Mouse (Mus musculus): Measurements from ENCODE around the gene P2ry6. TPM values are rescaled to one million over a fixed set of nuclear protein-coding genes. Genes with fewer than 3 reads are reported as not detected.

Gene P2ry6
- polyA plus RNA-seq, 1 experiment: 4.9 TPM

GRCm38 (mm10) chr7:100894833-100895226 lies 79.6 kb downstream of the P2ry6 start:
- H3K4me3 ChIP-seq (ENCODE audit: insufficient read depth, low read length): peak overlapping the region; percentile 94
- TF ChIP-seq POLR2A (IDR thresholded peaks at IDR 0.05; ENCODE audit: extremely low read depth, insufficient read depth, low read length): no peak
- peaks cover 5% of the 10 kb centered on the region; the same call in 1 of the 2 replicates for H3K4me1 ChIP-seq (ENCODE audit: control insufficient read depth, insufficient read depth, low read length)
- peak overlapping the region; percentile 71 for H3K27ac ChIP-seq (ENCODE audit: insufficient read depth, low read length)

- Histone ChIP-seq H3K4me3 (ENCODE audit: insufficient read depth, low read length) (peak overlapping the region; percentile 94), H3K4me1 (ENCODE audit: control insufficient read depth, insufficient read depth, low read length) (peaks cover 5% of the 10 kb centered on the region; the same call in 1 of the 2 replicates), H3K27ac (ENCODE audit: insufficient read depth, low read length) (peak overlapping the region; percentile 90)
- peak; percentile 54 for TF ChIP-seq POLR2A (IDR thresholded peaks at IDR 0.05; ENCODE audit: extremely low read depth, insufficient read depth, low read length)
- no peak for TF ChIP-seq CTCF (IDR thresholded peaks at IDR 0.05; ENCODE audit: extremely low read depth, insufficient read depth, low read length)
Measured at GRCm38 (mm10) chr7:100894057-100894832, 80.2 kb downstream of the P2ry6 start.

GRCm38 (mm10) chr7:100893249-100894056 lies 81.0 kb downstream of the P2ry6 start:
- peaks cover 5% of the 10 kb centered on the region; the same call in 1 of the 2 replicates for H3K4me1 ChIP-seq (ENCODE audit: control insufficient read depth, insufficient read depth, low read length)
- H3K27ac ChIP-seq (ENCODE audit: insufficient read depth, low read length): peak overlapping the region; percentile 90
- TF ChIP-seq POLR2A (IDR thresholded peaks at IDR 0.05; ENCODE audit: extremely low read depth, insufficient read depth, low read length): peak; percentile 44; the same call in 1 of the 2 replicates
- no peak for TF ChIP-seq CTCF (IDR thresholded peaks at IDR 0.05; ENCODE audit: extremely low read depth, insufficient read depth, low read length)
- H3K4me3 ChIP-seq (ENCODE audit: insufficient read depth, low read length): peak overlapping the region; percentile 94

Other genes with a start within 250 kb of the P2ry6 start
- gene Relt, start 111.2 kb downstream of the P2ry6 start, polyA plus RNA-seq (2012; rRNA removed): 17.9 and 19.1 TPM in 2 replicates
- gene Arhgef17, start 42.5 kb downstream of the P2ry6 start, polyA plus RNA-seq (2012; rRNA removed): 89.2 and 91.3 TPM in 2 replicates
- 0.44 and 0.50 TPM in 2 replicates for gene P2ry2, start 38.2 kb upstream of the P2ry6 start, polyA plus RNA-seq (2012; rRNA removed)
- gene Fchsd2, start 118.2 kb upstream of the P2ry6 start, polyA plus RNA-seq (2012; rRNA removed): 20.4 and 21.8 TPM in 2 replicates